Mouse (Mus musculus): Measurements from ENCODE around the gene Ikzf2.

Gene Ikzf2

DNA sequence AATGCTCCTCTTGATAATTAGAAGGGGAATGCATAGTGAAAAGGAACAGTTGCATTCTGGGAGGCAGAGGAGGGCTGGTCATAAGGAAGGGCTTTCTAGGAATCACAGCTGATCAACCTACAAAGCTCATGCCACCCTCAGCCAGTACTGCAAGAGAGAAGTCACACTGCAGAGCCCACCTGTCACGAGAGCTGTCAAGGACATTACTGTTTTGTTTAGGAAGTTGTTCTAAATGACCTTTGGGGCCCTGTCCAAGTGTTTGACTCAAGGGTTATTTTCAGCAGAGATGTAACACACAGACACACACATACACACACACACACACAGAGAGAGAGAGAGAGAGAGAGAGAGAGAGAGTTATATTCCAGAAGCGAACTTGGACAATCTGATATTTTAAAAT lies 27.3 kb downstream of the Ikzf2 start:
- DNase-seq (ENCODE audit: low read depth) = no peak

DNA sequence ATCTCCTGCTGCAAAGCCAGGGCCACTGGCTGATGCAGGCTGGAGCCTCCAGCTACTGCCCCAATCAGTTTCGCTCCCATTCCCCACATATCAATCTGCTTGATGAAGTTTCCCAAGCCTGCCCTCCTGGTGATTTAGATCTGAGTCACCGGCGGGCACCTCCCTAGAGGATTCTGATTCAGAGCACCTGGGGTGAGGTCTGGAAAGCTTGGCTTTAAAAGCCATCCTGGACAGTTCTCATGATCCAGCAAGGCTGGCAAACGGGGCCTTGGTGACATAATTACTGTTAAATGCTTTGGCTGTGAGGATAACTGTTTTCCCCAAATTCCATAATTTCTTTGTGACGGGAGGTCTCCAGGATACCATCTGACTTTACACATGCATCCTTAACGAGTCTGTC lies 29.0 kb downstream of the Ikzf2 start:
- DNase-seq (ENCODE audit: low read depth) = no peak

- no peak for DNase-seq (ENCODE audit: low read depth)
Measured at GRCm38 (mm10) chr1:69657455-69657854, 29.6 kb downstream of the Ikzf2 start.

DNA sequence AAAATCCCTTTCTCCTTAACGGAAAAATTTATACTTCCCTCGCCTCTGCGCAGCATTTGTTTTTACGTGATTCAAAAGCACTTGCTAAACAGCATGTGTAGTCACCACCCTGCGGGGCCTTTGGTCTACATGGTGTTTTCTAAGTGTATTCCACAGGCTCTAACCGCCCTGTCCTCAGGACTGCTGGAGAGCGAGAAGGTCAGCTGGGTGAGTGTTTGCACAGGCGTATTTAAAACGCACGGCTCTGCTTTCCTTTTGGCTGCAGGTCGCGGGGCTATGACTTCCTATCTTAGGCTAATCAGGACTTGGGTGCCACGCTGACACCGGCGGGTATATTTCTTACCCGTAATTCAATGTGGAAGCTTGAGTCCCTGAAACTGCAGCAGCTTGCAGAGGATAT lies 30.1 kb downstream of the Ikzf2 start:
- DNase-seq (ENCODE audit: low read depth) = no peak

- no peak for DNase-seq (ENCODE audit: low read depth)
Measured at GRCm38 (mm10) chr1:69656047-69656782, 30.8 kb downstream of the Ikzf2 start.

GRCm38 (mm10) chr1:69655368-69655767 lies 31.7 kb downstream of the Ikzf2 start:
- no peak for DNase-seq (ENCODE audit: low read depth)

DNA sequence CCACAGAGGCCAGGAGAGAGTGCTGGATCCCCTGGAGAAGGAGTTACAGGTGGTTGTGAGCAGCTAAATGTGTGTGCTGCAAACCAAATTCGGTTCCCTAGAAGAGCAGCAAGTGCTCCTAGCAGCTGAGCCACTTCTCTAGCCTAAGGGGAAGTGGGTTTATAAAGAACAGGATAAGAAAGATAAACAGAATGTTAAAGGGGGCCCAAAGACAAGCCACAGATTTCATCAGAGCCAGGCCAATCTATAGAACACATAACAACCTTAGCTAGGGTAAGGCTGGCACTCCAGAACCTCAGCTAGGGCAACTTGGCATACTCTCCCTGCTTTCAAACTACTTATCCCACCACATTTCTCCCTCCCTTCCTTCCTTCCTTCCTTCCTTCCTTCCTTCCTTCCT lies 32.1 kb downstream of the Ikzf2 start:
- no peak for DNase-seq (ENCODE audit: low read depth)

GRCm38 (mm10) chr1:69653419-69653818 lies 33.6 kb downstream of the Ikzf2 start:
- no peak for DNase-seq (ENCODE audit: low read depth)

DNA sequence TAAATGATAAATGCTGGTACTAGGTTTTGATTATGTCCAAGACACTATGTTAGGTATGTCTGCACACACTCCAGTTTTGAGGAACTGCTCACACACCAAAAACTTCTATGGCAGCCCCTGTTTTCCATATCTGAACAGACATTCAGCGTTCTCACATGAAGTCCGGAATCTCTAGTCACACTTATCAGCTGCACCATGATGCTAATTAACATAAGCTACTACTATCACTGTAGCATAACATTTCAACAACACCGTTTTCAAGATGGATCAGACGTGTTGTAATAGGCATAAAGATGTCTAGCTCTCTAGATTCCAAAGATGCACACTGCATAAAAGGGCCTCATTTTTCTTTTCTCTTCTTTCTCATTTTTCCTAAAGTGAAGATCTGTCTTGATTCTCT lies 43.9 kb downstream of the Ikzf2 start:
- no peak for DNase-seq (ENCODE audit: low read depth)

GRCm38 (mm10) chr1:69641986-69642385 lies 45.1 kb downstream of the Ikzf2 start:
- no peak for DNase-seq (ENCODE audit: low read depth)

DNA sequence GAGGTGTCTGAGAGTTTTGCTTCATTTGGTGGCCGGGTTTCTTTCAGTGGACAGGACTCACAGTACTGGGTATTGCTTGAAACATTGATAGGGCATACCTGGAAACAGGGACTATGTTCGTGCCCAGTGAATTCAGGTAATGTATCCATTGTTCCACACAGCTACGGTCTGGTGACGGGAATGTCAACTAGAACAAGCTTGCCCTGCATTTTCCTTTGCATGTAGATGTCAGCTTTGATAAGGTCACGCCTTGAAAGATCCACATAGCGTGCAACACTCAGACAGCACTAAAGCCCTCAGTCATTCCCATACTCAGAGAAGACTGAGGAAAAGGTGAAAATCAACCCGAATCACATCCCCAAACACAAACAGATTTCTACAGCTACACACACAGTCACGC lies 48.7 kb downstream of the Ikzf2 start:
- no peak for DNase-seq (ENCODE audit: low read depth)

DNA sequence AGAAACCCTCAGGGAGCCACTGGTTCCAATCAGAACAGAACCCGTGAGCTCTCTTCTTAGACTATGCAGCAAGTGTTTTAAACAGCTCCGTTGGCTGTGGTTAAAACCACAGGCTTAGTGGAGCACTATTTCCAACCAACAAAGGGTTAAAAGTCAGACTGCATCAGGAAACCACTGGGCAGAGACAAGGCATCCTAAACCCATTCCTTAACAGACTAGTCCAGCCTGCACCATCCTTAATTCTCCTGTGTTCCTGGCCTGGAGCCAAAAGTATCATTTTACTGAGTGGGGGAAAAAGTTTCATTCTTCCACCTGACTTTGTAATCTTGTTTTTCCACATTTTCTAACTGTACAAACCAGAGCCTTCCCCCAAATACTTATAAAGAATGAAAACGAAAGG lies 49.1 kb downstream of the Ikzf2 start:
- no peak for DNase-seq (ENCODE audit: low read depth)

DNA sequence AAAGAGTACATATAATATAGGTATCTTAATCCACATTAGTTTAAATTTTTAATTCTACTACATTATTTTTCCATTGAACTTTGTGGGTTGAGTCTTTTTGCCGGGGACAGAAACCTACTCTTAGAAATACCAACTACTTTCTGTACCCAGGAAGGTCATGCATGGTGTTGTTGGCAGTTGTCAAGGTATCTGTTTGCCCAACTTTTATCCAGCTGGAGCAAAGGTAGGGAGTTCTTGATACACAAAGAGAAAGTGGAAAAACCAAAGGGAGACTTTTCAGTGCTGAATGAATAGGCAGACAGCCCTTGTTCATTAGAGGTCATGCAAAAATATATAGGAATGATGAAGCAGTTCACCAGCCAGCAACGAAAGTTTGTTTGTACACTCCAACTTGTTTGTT lies 52.8 kb downstream of the Ikzf2 start:
- no peak for DNase-seq (ENCODE audit: low read depth)

DNA sequence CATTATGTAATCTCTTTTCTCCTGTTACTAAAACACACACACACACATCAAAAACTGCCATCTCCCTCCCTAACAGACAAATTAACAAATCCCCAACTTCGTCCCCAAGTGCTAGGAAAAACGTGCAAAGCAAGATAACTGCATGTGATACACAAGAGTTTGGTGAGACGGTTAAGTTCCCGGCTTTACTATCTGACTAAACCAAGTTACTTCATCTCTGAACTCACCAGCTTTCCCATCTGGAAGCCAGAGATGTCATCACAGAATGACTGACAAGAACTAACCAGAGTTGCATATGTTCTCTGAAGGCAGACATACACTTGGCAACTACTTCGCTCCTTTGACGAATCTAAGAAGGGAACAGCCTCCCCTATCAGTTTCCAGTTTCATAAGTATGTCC lies 56.5 kb downstream of the Ikzf2 start:
- no peak for DNase-seq (ENCODE audit: low read depth)

- no peak for DNase-seq (ENCODE audit: low read depth)
Measured at GRCm38 (mm10) chr1:69629513-69629912, 57.5 kb downstream of the Ikzf2 start.

GRCm38 (mm10) chr1:69612076-69612475 lies 75.0 kb downstream of the Ikzf2 start:
- no peak for DNase-seq (ENCODE audit: low read depth)

DNA sequence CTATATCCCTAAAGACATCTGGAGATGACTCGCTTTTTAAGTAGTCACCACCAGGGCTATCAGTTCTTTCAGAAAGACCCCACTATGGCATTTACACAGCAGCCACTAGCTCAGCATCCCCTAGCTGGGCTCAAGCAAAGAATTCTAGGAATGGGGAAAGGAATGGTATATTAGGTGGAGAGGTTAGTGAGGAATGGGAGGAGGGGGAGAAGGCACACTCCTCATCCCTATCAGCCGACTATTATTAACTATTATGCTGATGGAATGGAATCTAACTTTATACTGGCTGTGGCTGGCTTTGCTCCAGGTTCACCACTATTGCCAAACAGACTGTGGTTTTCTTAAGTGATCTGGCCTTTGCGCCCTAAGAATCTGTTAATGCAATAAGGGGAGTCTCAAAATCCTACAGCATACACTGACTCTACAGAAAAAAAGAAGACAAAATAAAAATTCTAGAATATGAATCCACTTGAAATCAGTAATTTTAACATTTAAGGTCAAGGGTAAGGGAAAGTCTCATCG lies 75.8 kb downstream of the Ikzf2 start:
- DNase-seq (ENCODE audit: low read depth) = no peak

DNA sequence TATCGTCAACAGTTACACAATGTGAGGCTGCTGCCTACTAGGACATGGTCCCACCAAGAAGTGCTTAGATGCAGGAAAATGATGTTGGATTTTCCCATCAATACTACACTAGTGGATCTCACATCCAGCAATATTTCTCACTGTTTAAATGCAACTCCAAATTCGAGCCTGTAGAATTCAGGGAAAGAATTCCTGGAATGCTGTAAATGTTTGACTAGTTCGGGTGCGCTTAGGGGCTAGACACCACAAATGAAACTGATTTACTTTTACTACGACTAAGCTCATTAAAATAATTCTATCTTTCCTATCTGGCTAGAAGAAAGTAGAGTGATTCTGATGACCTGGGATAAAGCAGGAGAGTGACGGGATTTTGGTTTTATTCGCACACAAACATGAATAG lies 76.3 kb downstream of the Ikzf2 start:
- DNase-seq (ENCODE audit: low read depth) = no peak

DNA sequence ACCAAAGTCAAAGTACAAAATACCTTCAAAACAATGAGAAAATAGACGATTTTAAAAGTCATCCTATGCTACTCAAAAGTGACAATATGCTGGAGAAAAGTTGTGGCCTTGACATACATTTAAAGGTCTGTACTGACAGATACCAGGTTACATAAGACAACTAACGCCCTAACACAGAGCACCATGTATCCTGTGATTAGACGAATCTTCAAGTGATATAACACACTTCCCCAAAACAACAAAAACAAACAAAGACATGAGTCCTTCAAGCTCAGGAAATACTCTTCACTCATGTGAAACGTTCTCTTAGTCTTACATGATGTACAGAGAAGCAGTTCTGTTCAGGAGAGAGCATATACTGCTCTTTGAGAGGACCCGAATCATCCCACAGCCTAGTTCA lies 78.2 kb downstream of the Ikzf2 start:
- DNase-seq (ENCODE audit: low read depth) = no peak

DNA sequence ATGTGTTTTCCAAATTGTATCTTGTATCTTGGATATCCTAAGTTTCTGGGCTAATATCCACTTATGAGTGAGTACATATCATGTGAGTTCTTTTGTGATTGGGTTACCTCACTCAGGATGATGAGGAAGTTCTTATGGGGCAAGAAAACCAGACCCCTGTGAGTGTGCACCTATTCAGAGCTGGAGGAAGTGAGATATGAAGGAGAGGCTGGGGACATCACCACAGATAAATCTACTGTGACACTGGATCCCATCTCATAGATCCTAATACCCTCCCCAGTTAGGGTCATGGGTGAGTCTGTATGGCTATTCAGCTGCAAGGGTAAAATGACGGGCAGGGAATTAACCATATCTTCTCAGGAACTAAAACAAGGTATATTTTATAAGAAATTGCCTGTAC lies 80.2 kb downstream of the Ikzf2 start:
- no peak for DNase-seq (ENCODE audit: low read depth)

DNA sequence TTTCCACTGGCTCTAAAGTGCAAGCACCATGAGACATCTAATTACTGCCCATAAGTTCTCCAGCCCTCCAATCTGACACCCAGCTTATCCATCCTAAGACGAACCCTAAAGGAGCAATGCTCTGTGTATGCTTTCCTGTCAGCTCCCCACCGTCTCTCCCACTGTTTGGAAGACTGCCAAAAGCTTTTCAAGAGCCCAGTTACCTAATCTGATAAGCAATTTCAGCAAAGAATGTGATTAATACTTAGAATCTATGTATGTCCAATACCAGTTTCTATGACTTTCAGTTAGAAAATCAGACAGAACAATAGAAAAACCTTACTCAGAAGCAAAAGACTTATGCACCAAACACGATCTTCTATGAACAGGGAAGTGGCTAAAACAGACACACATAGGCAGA lies 82.8 kb downstream of the Ikzf2 start:
- no peak for DNase-seq (ENCODE audit: low read depth)

DNA sequence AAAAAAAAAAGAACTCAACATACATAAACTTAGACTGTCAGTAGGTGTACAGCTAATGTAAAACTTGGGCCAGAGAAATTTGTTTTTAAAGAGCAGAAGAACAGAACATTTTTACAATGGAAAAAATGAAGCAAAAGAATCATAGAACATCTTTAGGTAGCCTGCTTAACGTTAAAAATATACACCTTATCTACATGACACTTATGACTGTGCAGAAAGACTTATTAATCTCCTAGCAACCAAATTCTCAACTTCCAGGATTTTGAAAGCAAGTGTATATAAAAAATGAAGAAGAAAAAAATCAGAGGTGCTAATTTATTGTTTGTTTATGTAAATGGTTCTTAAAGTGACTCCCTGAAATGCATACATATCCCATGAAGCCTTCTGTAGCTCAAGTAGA lies 86.1 kb downstream of the Ikzf2 start:
- no peak for DNase-seq (ENCODE audit: low read depth)

GRCm38 (mm10) chr1:69599074-69599772 lies 87.8 kb downstream of the Ikzf2 start:
- no peak for DNase-seq (ENCODE audit: low read depth)

DNA sequence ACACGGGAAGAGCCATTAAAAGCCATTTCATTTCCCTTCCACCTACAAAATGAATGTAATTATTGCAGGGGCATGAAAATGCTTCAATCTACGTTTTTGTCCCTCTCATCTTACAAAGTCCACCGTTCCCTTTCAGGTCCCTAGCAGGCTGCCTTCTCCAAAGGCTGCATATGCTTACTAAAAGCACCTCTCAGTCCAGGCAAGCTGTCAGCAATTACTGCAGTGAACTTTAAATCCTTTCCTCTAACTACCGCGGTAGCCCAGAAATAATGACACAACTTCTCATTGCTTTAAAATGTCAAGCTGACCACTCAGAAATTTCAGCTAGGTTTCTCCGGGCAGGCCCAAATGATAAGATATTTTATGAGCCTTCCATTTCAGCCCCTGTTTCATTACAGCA lies 95.2 kb downstream of the Ikzf2 start:
- DNase-seq (ENCODE audit: low read depth) = no peak
